ENCODE assay signal across 9 mouse cellular contexts in genomic region chr5:140827896-140828295, GRCm38 (mm10). TPM values are rescaled to one million over a fixed set of nuclear protein-coding genes. Genes with fewer than 3 reads are reported as not detected.
A peak's percentile ranks its signal among the peaks of the same experiment; 100 is the strongest.
DNase-seq lines count a peak whose midpoint lies in the region; ATAC-seq and TF ChIP-seq lines count a peak whose summit lies in the region.
"Had no signal": no experiment of that assay in that cellular context is flagged by ENCODE, and none has a peak within 500 bp of the region (broad histone marks: within the 10 kb centered on the region; RNA-seq: fewer than 3 reads in every experiment).

No protein-coding gene starts in this region.

- H3K27me3 ChIP-seq in liver, adult 2 months (ENCODE audit: control insufficient read depth, insufficient read depth, low read length): no peaks in the 10 kb centered on the region
- no peaks in the 10 kb centered on the region for H3K27me3 ChIP-seq in liver, embryonic 15.5 days
- H3K27me3 ChIP-seq in stomach, embryonic 16.5 days (ENCODE audit: control insufficient read depth, insufficient read depth, low read length): no peaks in the 10 kb centered on the region

- ATAC-seq in liver, embryonic 15.5 days (ENCODE audit: insufficient read depth): no peak
- no peak for ATAC-seq in stomach, embryonic 16.5 days (ENCODE audit: insufficient read depth, low FRiP score)

- peaks cover 2% of the 10 kb centered on the region; the same call in 1 of the 2 replicates for H3K36me3 ChIP-seq in liver, adult 2 months (ENCODE audit: control insufficient read depth, insufficient read depth, low read length)
- no peaks in the 10 kb centered on the region for H3K36me3 ChIP-seq in liver, embryonic 15.5 days (replicated peaks)
- H3K36me3 ChIP-seq in stomach, embryonic 16.5 days (ENCODE audit: control insufficient read depth, insufficient read depth, low read length): no peaks in the 10 kb centered on the region

- no peak for TF ChIP-seq CTCF in liver, adult 2 months (IDR thresholded peaks at IDR 0.05; ENCODE audit: low read depth, low read length)

- peaks cover 36% of the 10 kb centered on the region for H3K4me1 ChIP-seq in liver, adult 2 months (ENCODE audit: control insufficient read depth, insufficient read depth, low read length)
- H3K4me1 ChIP-seq in liver, embryonic 15.5 days (replicated peaks): peaks cover 64% of the 10 kb centered on the region
- H3K4me1 ChIP-seq in stomach, embryonic 16.5 days (ENCODE audit: control insufficient read depth, insufficient read depth, low read length): peaks cover 28% of the 10 kb centered on the region

- peak overlapping the region; percentile 96 for H3K27ac ChIP-seq in liver, adult 2 months (replicated peaks; ENCODE audit: insufficient read depth, low read depth, low read length)
- 0 out of 2 replicates have a peak overlapping the region, but pooled peaks have one; percentile 24 for H3K27ac ChIP-seq in liver, embryonic 15.5 days (replicated peaks)
- peak overlapping the region; percentile 74 for H3K27ac ChIP-seq in stomach, embryonic 16.5 days (ENCODE audit: low read length)

- 40% methylated on average over 8 of the region's 8 CpGs for WGBS in liver, adult 2 months
- WGBS in liver, embryonic 15.5 days (ENCODE audit: insufficient replicate concordance): 54% methylated on average over 8 of the region's 8 CpGs
- WGBS in stomach, embryonic 16.5 days: 30% methylated on average over 8 of the region's 8 CpGs

- TF ChIP-seq POLR2A in liver, adult 2 months (IDR thresholded peaks at IDR 0.05; ENCODE audit: extremely low read depth, insufficient read depth, low read length): no peak

- H3K9ac ChIP-seq in liver, adult 2 months (ENCODE audit: low read depth, low read length): peak overlapping the region; percentile 51
- H3K9ac ChIP-seq in liver, embryonic 15.5 days: no peak overlapping the region
- peak overlapping the region; percentile 54 for H3K9ac ChIP-seq in stomach, embryonic 16.5 days (ENCODE audit: low read length)

- DNase-seq in liver, adult 2 months (ENCODE audit: extremely low read depth, low read depth, low spot score): no peak
- no peak for DNase-seq in liver
- DNase-seq in heart, postnatal 14 days: peak; percentile 50 to 54
- DNase-seq in thymus, postnatal 36 days: no peak
- DNase-seq in layer of hippocampus, adult 18-20 months (ENCODE audit: low spot score in 2 of 2): no peak
- DNase-seq in yolk sac, embryonic 10.5 days (ENCODE audit: low spot score): no peak

- intact Hi-C loops in heart, postnatal 14 days (cut with DNase I): loop anchor here (2.0 to 5.0 kb wide), 4 partner anchors 29 to 126 kb away; partner anchors contain the start of gene Iqce

- H3K79me2 ChIP-seq in liver, adult 2 months (ENCODE audit: control insufficient read depth, insufficient read depth, low read length): peaks cover 30% of the 10 kb centered on the region; the same call in 1 of the 2 replicates

- H3K9me3 ChIP-seq in liver, embryonic 15.5 days (replicated peaks): no peaks in the 10 kb centered on the region
- H3K9me3 ChIP-seq in stomach, embryonic 16.5 days (replicated peaks; ENCODE audit: control insufficient read depth, low read length): no peaks in the 10 kb centered on the region
- H3K9me3 ChIP-seq: G1E had no signal

- H3K4me3 ChIP-seq in liver, adult 2 months (ENCODE audit: insufficient read depth, low read depth, low read length): no peak overlapping the region
- H3K4me3 ChIP-seq in liver, embryonic 15.5 days (replicated peaks): no peak overlapping the region
- peak overlapping the region; percentile 89 for H3K4me3 ChIP-seq in stomach, embryonic 16.5 days (replicated peaks; ENCODE audit: low read length)

- peak overlapping the region; percentile 99; the same call in 1 of the 2 replicates for H3K4me2 ChIP-seq in liver, embryonic 15.5 days
- peak overlapping the region; percentile 95 for H3K4me2 ChIP-seq in stomach, embryonic 16.5 days (ENCODE audit: low read depth, low read length)

RNA-seq across cellular contexts. Expression of gene Gna12, which starts 2.3 kb away (rescaled TPM):
- total RNA-seq in liver, adult 2 months (2014; rRNA removed): 43.1 and 56.9 TPM in 2 replicates
- 85.1 and 88.2 TPM in 2 replicates for polyA plus RNA-seq in liver, adult 2 months (2012; rRNA removed)
- total RNA-seq in heart, postnatal 14 days (2021): 10 to 100 TPM; 80.5 to 84.2 TPM
- 14.1 and 18.9 TPM in 2 replicates for polyA plus RNA-seq in liver, embryonic 15.5 days (2015; fragmentation: Nextera tagmentation; extraction: Ambion mirVana)
- polyA plus RNA-seq in stomach, embryonic 16.5 days (2015; fragmentation: Nextera tagmentation; extraction: Ambion mirVana): 6.9 and 7.2 TPM in 2 replicates
- 10 to 100 TPM; 86.2 to 95.6 TPM for total RNA-seq in layer of hippocampus, adult 18-20 months (2021)

Comparison
In these comparisons a context has a peak if more than half of its experiments do, and no peak if none do; other contexts are left out.
1. DNase-seq: peak in heart, postnatal 14 days (2 of 2); none in liver, adult 2 months (single experiment), liver (single experiment), thymus, postnatal 36 days (0 of 2), layer of hippocampus, adult 18-20 months (0 of 2) and yolk sac, embryonic 10.5 days (single experiment).
2. H3K27ac ChIP-seq: peak in every context shown above with its lines; median percentile 96 in liver, adult 2 months; 74 in stomach, embryonic 16.5 days; 24 in liver, embryonic 15.5 days.